8 mouse cellular contexts compared by ENCODE assay signal in genomic region chr16:91688619-91689334, GRCm38 (mm10). TPM values are rescaled to one million over a fixed set of nuclear protein-coding genes. Genes with fewer than 3 reads are reported as not detected.
A peak's percentile ranks its signal among the peaks of the same experiment; 100 is the strongest.
DNase-seq lines count a peak whose midpoint lies in the region; ATAC-seq lines count a peak whose summit lies in the region.

Gene Donson, minus strand, starts transcription at chr16:91688770.

- no peaks in the 10 kb centered on the region for H3K4me1 ChIP-seq in embryonic facial prominence, embryonic 11.5 days (ENCODE audit: control insufficient read depth, insufficient read depth, low read length)
- H3K4me1 ChIP-seq in limb, embryonic 10.5 days: peaks cover 16% of the 10 kb centered on the region
- peaks cover 23% of the 10 kb centered on the region for H3K4me1 ChIP-seq in midbrain, embryonic 12.5 days

- ATAC-seq in embryonic facial prominence, embryonic 11.5 days (replicated peaks; ENCODE audit: insufficient number of reproducible peaks, low FRiP score, low TSS enrichment, low read depth): peak; percentile 96
- peak; percentile 99 for ATAC-seq in midbrain, embryonic 12.5 days (ENCODE audit: low FRiP score, low read depth)

- peak; percentile 92 for DNase-seq in 3134 (ENCODE audit: extremely low read depth, insufficient read length, low spot score)
- peak; percentile 98 for DNase-seq in adrenal gland, postnatal 25 days
- peak; percentile 96 for DNase-seq in embryonic facial prominence, embryonic 11.5 days (ENCODE audit: low spot score)
- peak; percentile 100 for DNase-seq in heart, adult 11 months
- peak; percentile 94 for DNase-seq in kidney, adult 18-20 months
- peak; percentile 96 for DNase-seq in limb, embryonic 10.5 days (ENCODE audit: low spot score)
- peak; percentile 84 for DNase-seq in skeletal muscle tissue, adult 2 months (ENCODE audit: low read depth, low spot score)

- H3K9me3 ChIP-seq in embryonic facial prominence, embryonic 11.5 days (replicated peaks; ENCODE audit: control insufficient read depth, low read length): no peaks in the 10 kb centered on the region
- no peaks in the 10 kb centered on the region for H3K9me3 ChIP-seq in limb, embryonic 10.5 days (replicated peaks)
- H3K9me3 ChIP-seq in midbrain, embryonic 12.5 days: no peaks in the 10 kb centered on the region

- peak within 1 kb of the TSS; percentile 86 for H3K4me2 ChIP-seq in embryonic facial prominence, embryonic 11.5 days (ENCODE audit: low read depth, low read length)
- peak within 1 kb of the TSS; percentile 84 for H3K4me2 ChIP-seq in midbrain, embryonic 12.5 days (replicated peaks)

- H3K9ac ChIP-seq in embryonic facial prominence, embryonic 11.5 days (replicated peaks; ENCODE audit: low read length): peak within 1 kb of the TSS; percentile 94
- peak within 1 kb of the TSS; percentile 89 for H3K9ac ChIP-seq in midbrain, embryonic 12.5 days (replicated peaks)

- H3K27ac ChIP-seq in embryonic facial prominence, embryonic 11.5 days (replicated peaks; ENCODE audit: low read depth, low read length): peak within 1 kb of the TSS; percentile 52; the same call in 1 of the 2 replicates
- H3K27ac ChIP-seq in limb, embryonic 10.5 days: peak within 1 kb of the TSS; percentile 94
- H3K27ac ChIP-seq in midbrain, embryonic 12.5 days (replicated peaks): peak within 1 kb of the TSS; percentile 90

- H3K36me3 ChIP-seq in embryonic facial prominence, embryonic 11.5 days (replicated peaks; ENCODE audit: control insufficient read depth, insufficient read depth, low read depth, low read length): no peaks in the 10 kb centered on the region; the same call in 1 of the 2 replicates
- peaks cover 27% of the 10 kb centered on the region for H3K36me3 ChIP-seq in limb, embryonic 10.5 days
- peaks cover 23% of the 10 kb centered on the region for H3K36me3 ChIP-seq in midbrain, embryonic 12.5 days

- no peaks in the 10 kb centered on the region for H3K27me3 ChIP-seq in embryonic facial prominence, embryonic 11.5 days (ENCODE audit: control insufficient read depth, insufficient read depth, low read length)
- no peaks in the 10 kb centered on the region for H3K27me3 ChIP-seq in limb, embryonic 10.5 days (ENCODE audit: low read depth, poor library complexity, severe bottlenecking)
- no peaks in the 10 kb centered on the region for H3K27me3 ChIP-seq in midbrain, embryonic 12.5 days

- under 1% methylated on average over 60 of the region's 71 CpGs for WGBS in embryonic facial prominence, embryonic 11.5 days
- under 1% methylated on average over 71 of the region's 71 CpGs for WGBS in limb, embryonic 10.5 days
- WGBS in midbrain, embryonic 12.5 days: 1% methylated on average over 53 of the region's 71 CpGs

- peak within 1 kb of the TSS; percentile 86 for H3K4me3 ChIP-seq in embryonic facial prominence, embryonic 11.5 days (ENCODE audit: low read depth, low read length)
- peak within 1 kb of the TSS; percentile 97 for H3K4me3 ChIP-seq in limb, embryonic 10.5 days
- H3K4me3 ChIP-seq in midbrain, embryonic 12.5 days: peak within 1 kb of the TSS; percentile 87

RNA-seq across cellular contexts. Expression of gene Donson, which starts in this region (rescaled TPM):
- total RNA-seq in adrenal gland, postnatal 25 days (2021): 8.7 and 16.7 TPM in 2 replicates
- polyA plus RNA-seq in embryonic facial prominence, embryonic 11.5 days (2014; fragmentation: Nextera tagmentation; extraction: Ambion mirVana): 32.4 and 36.7 TPM in 2 replicates
- 41.0 and 43.2 TPM in 2 replicates for polyA plus RNA-seq in limb, embryonic 10.5 days (2016; fragmentation: Nextera tagmentation; extraction: Ambion mirVana)
- 33.6 and 35.5 TPM in 2 replicates for polyA plus RNA-seq in midbrain, embryonic 12.5 days (2016; fragmentation: Nextera tagmentation; extraction: Ambion mirVana)

Comparison
In these comparisons a context has a peak if more than half of its experiments do, and no peak if none do; other contexts are left out.
1. Peak in every context shown above with its lines: DNase-seq, ATAC-seq, H3K4me3 ChIP-seq and H3K27ac ChIP-seq.